Mouse (Mus musculus): Measurements from ENCODE around the gene Matn4. TPM values are rescaled to one million over a fixed set of nuclear protein-coding genes. Genes with fewer than 3 reads are reported as not detected.

Matn4 gene
- polyA plus RNA-seq, 1 experiment = 0.93 TPM

GRCm38 (mm10) chr2:164366947-164367346 is 38.0 kb downstream of the Matn4 start:
- no peak overlapping the region for H3K27ac ChIP-seq (ENCODE audit: insufficient read depth, low read length)
- no peaks in the 10 kb centered on the region for H3K9me3 ChIP-seq (replicated peaks; ENCODE audit: control insufficient read depth, insufficient read depth, low read length, poor library complexity, severe bottlenecking)
- H3K4me1 ChIP-seq (ENCODE audit: control insufficient read depth, insufficient read depth, low read length) = no peaks in the 10 kb centered on the region

DNA sequence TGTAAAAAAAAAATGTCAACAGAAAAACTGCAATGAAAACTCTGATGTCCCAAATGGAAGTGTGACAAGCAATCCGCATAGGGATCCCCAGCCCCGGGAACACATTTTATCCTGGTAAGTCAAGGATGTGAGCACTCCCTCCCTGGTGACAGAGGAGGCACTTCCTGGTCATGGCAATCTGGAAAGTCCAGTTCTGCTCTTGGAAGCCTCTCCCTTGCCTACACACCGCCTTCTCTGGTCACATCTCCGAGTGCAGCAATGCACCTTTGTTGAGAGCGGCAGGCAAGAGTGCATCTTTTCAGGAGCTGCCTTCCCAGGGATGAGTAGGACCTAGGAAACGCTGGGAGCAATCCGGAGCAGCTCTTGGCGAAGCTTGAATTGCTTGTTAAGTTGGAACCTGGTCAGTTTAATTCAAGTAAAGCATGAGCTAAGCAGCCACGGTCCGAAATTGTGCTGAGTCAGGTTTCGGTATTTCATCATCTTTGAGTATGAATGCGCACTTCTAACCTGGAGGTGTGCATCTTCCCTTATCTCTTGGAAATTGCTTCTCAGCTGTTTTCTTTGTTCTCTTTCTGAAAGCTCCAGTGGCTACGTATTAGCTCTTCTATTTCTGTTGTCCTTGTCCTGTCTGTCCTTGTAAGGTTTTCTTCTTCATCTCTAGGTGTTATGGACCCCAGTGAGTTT is 43.8 kb downstream of the Matn4 start:
- no peaks in the 10 kb centered on the region for H3K36me3 ChIP-seq (ENCODE audit: control insufficient read depth, insufficient read depth, low read length, poor library complexity, severe bottlenecking)
- no peaks in the 10 kb centered on the region for H3K4me1 ChIP-seq (ENCODE audit: control insufficient read depth, insufficient read depth, low read length)
- no peak overlapping the region for H3K9ac ChIP-seq (ENCODE audit: low read depth, poor library complexity, severe bottlenecking)
- H3K4me3 ChIP-seq (ENCODE audit: low read depth, low read length) = no peak overlapping the region
- no peak overlapping the region for H3K27ac ChIP-seq (ENCODE audit: insufficient read depth, low read length)
- TF ChIP-seq EP300 (IDR thresholded peaks at IDR 0.05; ENCODE audit: insufficient read depth, low read depth, low read length) = no peak
- no peak for TF ChIP-seq CTCF (IDR thresholded peaks at IDR 0.05; ENCODE audit: low read depth, low read length)
- no peak for TF ChIP-seq POLR2A (IDR thresholded peaks at IDR 0.05; ENCODE audit: insufficient read depth, low read length)
- no peaks in the 10 kb centered on the region for H3K9me3 ChIP-seq (replicated peaks; ENCODE audit: control insufficient read depth, insufficient read depth, low read length, poor library complexity, severe bottlenecking)
- no peaks in the 10 kb centered on the region; the same call in 1 of the 2 replicates for H3K27me3 ChIP-seq (ENCODE audit: control insufficient read depth, insufficient read depth, low read length, poor library complexity, severe bottlenecking)

More at GRCm38 (mm10) chr2:164366947-164367346, 38.0 kb downstream of the Matn4 start:
- Histone ChIP-seq H3K27me3 (ENCODE audit: control insufficient read depth, insufficient read depth, low read length, poor library complexity, severe bottlenecking) (no peaks in the 10 kb centered on the region), H3K9ac (ENCODE audit: low read depth, poor library complexity, severe bottlenecking) (no peak overlapping the region), H3K4me3 (ENCODE audit: low read depth, low read length) (no peak overlapping the region), H3K36me3 (ENCODE audit: control insufficient read depth, insufficient read depth, low read length, poor library complexity, severe bottlenecking) (no peaks in the 10 kb centered on the region)
- no peak for TF ChIP-seq EP300 (IDR thresholded peaks at IDR 0.05; ENCODE audit: insufficient read depth, low read depth, low read length)
- TF ChIP-seq POLR2A (IDR thresholded peaks at IDR 0.05; ENCODE audit: insufficient read depth, low read length) = no peak

DNA sequence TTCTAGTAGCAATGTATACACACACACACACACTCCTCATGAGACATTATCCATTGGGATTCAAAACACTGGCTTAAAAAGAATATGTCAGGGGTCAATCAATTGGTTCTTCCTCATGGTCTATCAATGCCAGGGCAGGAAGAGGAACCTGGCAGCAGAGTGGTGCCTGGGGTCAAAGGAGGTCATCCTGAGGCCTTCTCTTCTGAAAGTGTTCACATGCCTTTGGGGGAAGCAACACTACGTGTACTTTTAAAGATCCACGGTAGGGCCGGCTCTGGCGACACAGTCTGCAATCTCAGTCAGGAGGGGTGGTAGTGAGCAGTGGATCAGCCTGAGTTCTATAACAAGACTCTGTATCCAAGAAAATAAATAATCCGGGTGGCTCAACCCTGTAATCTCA is 45.3 kb downstream of the Matn4 start:
- H3K9me3 ChIP-seq (replicated peaks; ENCODE audit: control insufficient read depth, insufficient read depth, low read length, poor library complexity, severe bottlenecking) = no peaks in the 10 kb centered on the region
- TF ChIP-seq POLR2A (IDR thresholded peaks at IDR 0.05; ENCODE audit: insufficient read depth, low read length) (no peak), CTCF (IDR thresholded peaks at IDR 0.05; ENCODE audit: low read depth, low read length) (no peak), EP300 (IDR thresholded peaks at IDR 0.05; ENCODE audit: insufficient read depth, low read depth, low read length) (no peak)
- no peaks in the 10 kb centered on the region for H3K4me1 ChIP-seq (ENCODE audit: control insufficient read depth, insufficient read depth, low read length)
- H3K4me3 ChIP-seq (ENCODE audit: low read depth, low read length) = no peak overlapping the region
- no peaks in the 10 kb centered on the region; the same call in 1 of the 2 replicates for H3K27me3 ChIP-seq (ENCODE audit: control insufficient read depth, insufficient read depth, low read length, poor library complexity, severe bottlenecking)
- no peak overlapping the region for H3K27ac ChIP-seq (ENCODE audit: insufficient read depth, low read length)
- no peak overlapping the region for H3K9ac ChIP-seq (ENCODE audit: low read depth, poor library complexity, severe bottlenecking)
- no peaks in the 10 kb centered on the region for H3K36me3 ChIP-seq (ENCODE audit: control insufficient read depth, insufficient read depth, low read length, poor library complexity, severe bottlenecking)

GRCm38 (mm10) chr2:164359031-164359430 is 45.9 kb downstream of the Matn4 start:
- no peaks in the 10 kb centered on the region; the same call in 1 of the 2 replicates for H3K27me3 ChIP-seq (ENCODE audit: control insufficient read depth, insufficient read depth, low read length, poor library complexity, severe bottlenecking)
- TF ChIP-seq CTCF (IDR thresholded peaks at IDR 0.05; ENCODE audit: low read depth, low read length) = no peak
- TF ChIP-seq POLR2A (IDR thresholded peaks at IDR 0.05; ENCODE audit: insufficient read depth, low read length) = no peak
- TF ChIP-seq EP300 (IDR thresholded peaks at IDR 0.05; ENCODE audit: insufficient read depth, low read depth, low read length) = no peak
- H3K4me3 ChIP-seq (ENCODE audit: low read depth, low read length) = no peak overlapping the region
- no peaks in the 10 kb centered on the region for H3K9me3 ChIP-seq (replicated peaks; ENCODE audit: control insufficient read depth, insufficient read depth, low read length, poor library complexity, severe bottlenecking)
- H3K27ac ChIP-seq (ENCODE audit: insufficient read depth, low read length) = no peak overlapping the region
- no peak overlapping the region for H3K9ac ChIP-seq (ENCODE audit: low read depth, poor library complexity, severe bottlenecking)
- no peaks in the 10 kb centered on the region for H3K4me1 ChIP-seq (ENCODE audit: control insufficient read depth, insufficient read depth, low read length)
- no peaks in the 10 kb centered on the region for H3K36me3 ChIP-seq (ENCODE audit: control insufficient read depth, insufficient read depth, low read length, poor library complexity, severe bottlenecking)

GRCm38 (mm10) chr2:164358373-164358772 is 46.6 kb downstream of the Matn4 start:
- Histone ChIP-seq H3K27ac (ENCODE audit: insufficient read depth, low read length) (no peak overlapping the region), H3K4me1 (ENCODE audit: control insufficient read depth, insufficient read depth, low read length) (no peaks in the 10 kb centered on the region), H3K9ac (ENCODE audit: low read depth, poor library complexity, severe bottlenecking) (no peak overlapping the region), H3K4me3 (ENCODE audit: low read depth, low read length) (no peak overlapping the region), H3K36me3 (ENCODE audit: control insufficient read depth, insufficient read depth, low read length, poor library complexity, severe bottlenecking) (no peaks in the 10 kb centered on the region), H3K27me3 (ENCODE audit: control insufficient read depth, insufficient read depth, low read length, poor library complexity, severe bottlenecking) (no peaks in the 10 kb centered on the region; the same call in 1 of the 2 replicates), H3K9me3 (replicated peaks; ENCODE audit: control insufficient read depth, insufficient read depth, low read length, poor library complexity, severe bottlenecking) (no peaks in the 10 kb centered on the region)
- TF ChIP-seq POLR2A (IDR thresholded peaks at IDR 0.05; ENCODE audit: insufficient read depth, low read length) (no peak), CTCF (IDR thresholded peaks at IDR 0.05; ENCODE audit: low read depth, low read length) (peak; percentile 56), EP300 (IDR thresholded peaks at IDR 0.05; ENCODE audit: insufficient read depth, low read depth, low read length) (no peak)

GRCm38 (mm10) chr2:164356177-164356967 is 48.6 kb downstream of the Matn4 start:
- TF ChIP-seq CTCF (IDR thresholded peaks at IDR 0.05; ENCODE audit: low read depth, low read length) = no peak
- TF ChIP-seq EP300 (IDR thresholded peaks at IDR 0.05; ENCODE audit: insufficient read depth, low read depth, low read length) = no peak
- TF ChIP-seq POLR2A (IDR thresholded peaks at IDR 0.05; ENCODE audit: insufficient read depth, low read length) = no peak
- H3K36me3 ChIP-seq (ENCODE audit: control insufficient read depth, insufficient read depth, low read length, poor library complexity, severe bottlenecking) = no peaks in the 10 kb centered on the region

More at GRCm38 (mm10) chr2:164356177-164356967, 48.6 kb downstream of the Matn4 start:
- Histone ChIP-seq H3K4me3 (ENCODE audit: low read depth, low read length) (no peak overlapping the region), H3K9ac (ENCODE audit: low read depth, poor library complexity, severe bottlenecking) (no peak overlapping the region), H3K9me3 (replicated peaks; ENCODE audit: control insufficient read depth, insufficient read depth, low read length, poor library complexity, severe bottlenecking) (no peaks in the 10 kb centered on the region), H3K27ac (ENCODE audit: insufficient read depth, low read length) (no peak overlapping the region), H3K27me3 (ENCODE audit: control insufficient read depth, insufficient read depth, low read length, poor library complexity, severe bottlenecking) (no peaks in the 10 kb centered on the region; the same call in 1 of the 2 replicates), H3K4me1 (ENCODE audit: control insufficient read depth, insufficient read depth, low read length) (no peaks in the 10 kb centered on the region)
